Mouse (Mus musculus): ENCODE data around the gene Syn3.

- TF ChIP-seq POLR2A (IDR thresholded peaks at IDR 0.05; ENCODE audit: extremely low read depth, insufficient read depth, low read length) (no peak), CTCF (IDR thresholded peaks at IDR 0.05; ENCODE audit: extremely low read depth, insufficient read depth, low read length) (no peak)
These were observed 70.7 kb downstream of the Syn3 start for GRCm38 (mm10) chr10:86427956-86428355.

Measured in cortical plate, adult 2 months (tissue).